Mouse (Mus musculus) heart, embryonic 14.5 days (tissue): ENCODE results near the gene Ppp1r37. TPM values are rescaled to one million over a fixed set of nuclear protein-coding genes. Genes with fewer than 3 reads are reported as not detected.

ENCODE experiments used
- ATAC-seq: fragments of 200-750 bp; cut with Nextera tagmentation; 2 replicates; pipeline ENCODE4 v1.8.0; 2017; ENCODE audit warnings: low read depth, moderate TSS enrichment; ENCODE audit not compliant: insufficient number of reproducible peaks, insufficient read depth, low FRiP score
- H3K27ac ChIP-seq, 2 experiments: fragments of 200-500 bp in 1 of 2; fragments of 300-500 bp in 1 of 2; sonication (generic) in 1 of 2; replicated peaks in 1 of 2; 2 replicates each; pipeline ENCODE4 v1.5.1; 2012 to 2014; ENCODE audit warnings: low read depth in 2 of 2, low read length in 2 of 2, control low read depth in 1 of 2, mild to moderate bottlenecking in 1 of 2, mixed read lengths in 1 of 2; ENCODE audit not compliant: control insufficient read depth in 1 of 2, insufficient read depth in 1 of 2
- H3K27me3 ChIP-seq: fragments of 300-500 bp; sonication (generic); 2 replicates; pipeline ENCODE4 v1.6.1; 2014; ENCODE audit warnings: mild to moderate bottlenecking, low read length, control low read depth; ENCODE audit not compliant: control insufficient read depth, insufficient read depth
- H3K36me3 ChIP-seq: fragments of 300-500 bp; sonication (generic); 2 replicates; pipeline ENCODE4 v1.6.1; 2014; ENCODE audit warnings: mild to moderate bottlenecking, control low read depth, low read length, mixed read lengths; ENCODE audit not compliant: control insufficient read depth, insufficient read depth
- H3K4me1 ChIP-seq, 2 experiments: fragments of 200-500 bp in 1 of 2; fragments of 300-500 bp in 1 of 2; sonication (generic) in 1 of 2; 2 replicates each; pipeline ENCODE4 v1.6.1; 2012 to 2014; ENCODE audit warnings: low read length in 2 of 2, control low read depth in 1 of 2, mixed read lengths in 1 of 2; ENCODE audit not compliant: control insufficient read depth in 2 of 2, insufficient read depth in 2 of 2
- H3K4me2 ChIP-seq: fragments of 300-500 bp; sonication (generic); 2 replicates; pipeline ENCODE4 v1.6.1; 2014; ENCODE audit warnings: mild to moderate bottlenecking, low read length
- H3K4me3 ChIP-seq, 2 experiments: fragments of 200-500 bp in 1 of 2; fragments of 300-500 bp in 1 of 2; sonication (generic) in 1 of 2; 2 replicates each; pipeline ENCODE4 v1.5.1; 2012 to 2014; ENCODE audit warnings: low read length in 2 of 2, mild to moderate bottlenecking in 2 of 2, control low read depth in 1 of 2, low read depth in 1 of 2, moderate library complexity in 1 of 2; ENCODE audit not compliant: control insufficient read depth in 1 of 2, insufficient read depth in 1 of 2
- H3K9ac ChIP-seq: fragments of 300-500 bp; sonication (generic); 2 replicates; pipeline ENCODE4 v1.6.1; 2014; ENCODE audit warnings: mild to moderate bottlenecking, low read length
- H3K9me3 ChIP-seq: fragments of 300-500 bp; sonication (generic); 2 replicates; pipeline ENCODE4 v1.6.1; 2016; ENCODE audit warnings: low read length, control low read depth; ENCODE audit not compliant: control insufficient read depth
- WGBS: fragments of 180-500 bp; shearing (Covaris S2); extraction: QIAGEN DNeasy Blood & Tissue Kit; methylation state at CpG from one replicate; pipeline ENCODE4 v1.1.7; 2014; 5-methylcytosine and 5-hydroxymethylcytosine counted together
- polyA plus RNA-seq: library from polyadenylated mRNA; unstranded; fragments of >200 nt; fragmentation: Nextera tagmentation; extraction: Ambion mirVana; gene quantifications from 2 replicates; pipeline ENCODE4 v1.2.1, GENCODE M21; 2014

The Ppp1r37 gene
- polyA plus RNA-seq, 1 experiment from 2014 or later = 5.3 TPM

DNA sequence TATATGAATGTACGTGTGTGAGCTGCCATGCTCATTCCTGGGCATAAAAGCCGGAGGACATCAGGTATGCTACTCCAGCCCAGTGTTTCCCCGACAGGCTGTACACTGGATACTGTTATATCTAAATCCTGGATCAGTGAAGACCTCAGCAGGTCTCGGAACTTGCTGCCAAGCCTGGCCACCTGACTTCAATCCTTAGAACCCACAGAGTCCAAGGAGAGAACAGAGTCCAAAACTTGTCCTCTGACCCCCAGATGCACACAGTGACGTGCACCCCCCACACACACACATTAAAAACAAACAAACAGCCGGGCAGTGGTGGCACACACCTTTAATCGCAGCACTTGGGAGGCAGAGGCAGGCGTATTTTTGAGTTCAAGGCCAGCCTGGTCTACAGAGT is 4.5 kb upstream of the Ppp1r37 start:
- no peak overlapping the region for H3K27ac ChIP-seq
- H3K36me3 ChIP-seq = peaks cover 52% of the 10 kb centered on the region
- 90% methylated on average over 8 of the region's 8 CpGs for WGBS
- H3K4me2 ChIP-seq = no peak overlapping the region
- no peak for ATAC-seq
- no peaks in the 10 kb centered on the region for H3K27me3 ChIP-seq
- no peaks in the 10 kb centered on the region for H3K9me3 ChIP-seq
- H3K9ac ChIP-seq = no peak overlapping the region
- H3K4me3 ChIP-seq = no peak overlapping the region
- H3K4me1 ChIP-seq = peaks cover 2 to 20% of the 10 kb centered on the region in 2 experiments; a peak in 3 of 4 replicates

DNA sequence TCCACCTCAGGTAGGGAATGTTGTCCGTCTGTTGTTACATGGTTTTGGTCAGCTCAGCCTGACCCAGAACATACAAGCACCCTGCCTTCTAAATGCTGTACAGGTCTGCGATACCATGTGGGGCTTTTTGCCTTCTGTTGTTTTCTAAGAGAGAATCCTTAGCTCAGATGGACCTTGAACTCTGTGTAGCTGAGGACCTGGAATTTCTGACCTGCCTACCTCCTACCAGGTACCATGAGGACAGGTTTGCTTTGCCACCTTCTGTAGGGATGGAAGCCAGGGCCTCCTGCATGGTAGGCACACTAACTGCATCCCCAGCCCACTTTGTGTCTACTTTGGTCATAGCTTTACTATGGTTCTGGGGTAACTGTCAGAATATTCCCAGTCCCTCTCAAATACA is 2.9 kb upstream of the Ppp1r37 start:
- H3K27ac ChIP-seq = no peak overlapping the region
- no peak overlapping the region for H3K4me2 ChIP-seq
- no peaks in the 10 kb centered on the region for H3K27me3 ChIP-seq
- H3K4me3 ChIP-seq = no peak overlapping the region
- no peak overlapping the region for H3K9ac ChIP-seq
- H3K36me3 ChIP-seq = peaks cover 52% of the 10 kb centered on the region
- no peaks in the 10 kb centered on the region for H3K9me3 ChIP-seq
- H3K4me1 ChIP-seq = peaks cover under 1 to 13% of the 10 kb centered on the region in 2 experiments; a peak in 3 of 4 replicates
- 94% methylated on average over 2 of the region's 2 CpGs for WGBS
- ATAC-seq = no peak

DNA sequence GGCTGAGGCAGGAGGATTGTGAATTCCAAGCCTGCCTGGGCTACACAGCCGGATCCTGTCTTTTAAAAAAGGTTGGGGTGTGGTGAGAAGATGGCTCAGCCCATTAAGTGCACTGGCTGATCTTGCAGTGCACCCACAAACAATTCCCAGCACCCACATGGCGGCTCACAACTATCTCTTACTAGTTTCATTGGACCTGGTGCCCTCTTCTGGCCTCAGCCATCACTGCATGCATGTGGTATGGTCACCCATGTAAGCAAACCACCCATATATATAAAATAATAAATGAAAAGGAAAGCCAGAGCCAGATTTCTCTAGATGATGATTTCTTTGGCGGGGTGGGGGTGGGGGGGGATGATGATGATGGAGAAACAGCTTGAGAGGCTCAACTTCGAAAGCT is 1.6 kb upstream of the Ppp1r37 start:
- 99% methylated on average over 4 of the region's 4 CpGs for WGBS
- no peak for ATAC-seq

DNA sequence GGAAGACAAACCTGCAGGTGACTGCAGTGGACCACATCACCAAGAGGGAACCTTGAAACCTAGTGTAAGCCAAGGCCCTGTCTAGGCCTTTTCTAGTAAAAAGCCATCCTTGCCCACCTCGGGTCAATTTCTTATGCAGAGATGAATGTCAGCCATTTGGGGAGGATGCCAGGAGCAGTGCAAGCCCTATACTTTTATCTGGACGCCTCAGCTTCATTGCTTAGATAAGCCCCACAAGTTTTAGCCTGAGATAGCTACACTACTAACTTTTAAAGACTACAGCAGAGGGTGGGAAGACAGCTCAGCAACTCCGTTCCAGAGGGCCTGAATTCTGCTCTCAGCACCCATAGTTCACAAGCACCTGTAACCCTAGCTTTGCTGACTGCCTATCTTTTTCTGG is 1.0 kb upstream of the Ppp1r37 start:
- ATAC-seq = no peak
- Histone ChIP-seq H3K27me3 (no peaks in the 10 kb centered on the region), H3K4me3 (no peak overlapping the region), H3K4me1 (peaks cover 12 to 32% of the 10 kb centered on the region in 2 experiments), H3K27ac (no peak overlapping the region), H3K9ac (0 out of 2 replicates have a peak overlapping the region, but pooled peaks have one; percentile 97), H3K9me3 (no peaks in the 10 kb centered on the region), H3K36me3 (peaks cover 38% of the 10 kb centered on the region), H3K4me2 (no peak overlapping the region)
- WGBS = 67% methylated on average over 3 of the region's 3 CpGs

More for the DNA sequence above, 1.6 kb upstream of the Ppp1r37 start:
- Histone ChIP-seq H3K9ac (no peak overlapping the region), H3K36me3 (peaks cover 44% of the 10 kb centered on the region), H3K4me1 (peaks cover 9 to 26% of the 10 kb centered on the region in 2 experiments), H3K27me3 (no peaks in the 10 kb centered on the region), H3K4me2 (no peak overlapping the region), H3K9me3 (no peaks in the 10 kb centered on the region), H3K27ac (no peak overlapping the region), H3K4me3 (no peak overlapping the region)

DNA sequence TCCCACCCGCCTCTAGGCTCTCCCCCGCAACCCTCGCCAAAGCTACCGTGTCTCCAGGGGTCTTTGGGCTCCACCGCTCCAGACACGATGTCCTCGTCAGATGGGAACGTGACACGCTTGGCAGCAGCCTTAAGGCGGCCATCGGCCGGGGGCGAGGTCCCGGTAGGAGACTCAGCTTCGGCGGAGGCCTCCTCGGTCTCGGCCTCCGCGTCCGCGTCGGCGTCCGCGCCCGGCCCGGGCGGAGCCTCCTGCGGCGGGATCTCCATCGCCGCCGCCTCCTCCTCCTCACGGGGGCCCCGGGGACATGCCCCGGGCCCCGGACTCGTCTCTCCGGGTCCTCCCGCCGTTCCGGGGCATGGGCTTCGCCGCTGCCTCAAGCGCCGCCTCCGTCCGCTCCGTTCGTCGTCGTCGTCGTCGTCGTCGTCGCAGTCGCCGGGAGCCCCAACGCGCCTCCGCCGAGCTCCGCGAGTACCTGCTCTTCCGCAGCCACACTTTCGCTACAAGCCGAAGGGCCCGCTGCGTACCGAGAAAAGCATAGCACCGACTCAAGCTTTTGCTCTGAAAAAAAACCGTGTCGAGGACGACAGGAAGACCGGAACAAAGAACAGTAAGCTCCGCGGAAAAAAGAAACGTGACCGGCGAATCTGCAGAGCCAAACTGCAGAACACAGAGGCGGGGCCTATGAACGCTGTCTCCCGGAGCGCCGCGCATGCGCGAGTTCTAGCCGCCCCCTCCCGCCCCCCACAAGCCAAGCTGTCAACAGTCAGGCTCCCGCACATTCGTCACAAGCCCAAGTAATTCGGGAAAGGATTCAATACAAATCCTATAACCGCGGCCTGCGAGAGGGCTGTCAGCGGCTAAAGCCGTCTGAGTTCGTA is 872 bp downstream of the Ppp1r37 start:
- H3K27me3 ChIP-seq = no peaks in the 10 kb centered on the region
- H3K27ac ChIP-seq = peak overlapping the region; percentile 87 to 88
- peaks cover 32% of the 10 kb centered on the region for H3K36me3 ChIP-seq
- H3K4me3 ChIP-seq = peak overlapping the region; percentile 75 to 98
- peaks cover 16 to 50% of the 10 kb centered on the region in 2 experiments for H3K4me1 ChIP-seq
- WGBS = under 1% methylated on average over 100 of the region's 102 CpGs
- peak overlapping the region; percentile 97 for H3K9ac ChIP-seq
- ATAC-seq = peak; percentile 83
- no peaks in the 10 kb centered on the region for H3K9me3 ChIP-seq
- H3K4me2 ChIP-seq = peak overlapping the region; percentile 95

DNA sequence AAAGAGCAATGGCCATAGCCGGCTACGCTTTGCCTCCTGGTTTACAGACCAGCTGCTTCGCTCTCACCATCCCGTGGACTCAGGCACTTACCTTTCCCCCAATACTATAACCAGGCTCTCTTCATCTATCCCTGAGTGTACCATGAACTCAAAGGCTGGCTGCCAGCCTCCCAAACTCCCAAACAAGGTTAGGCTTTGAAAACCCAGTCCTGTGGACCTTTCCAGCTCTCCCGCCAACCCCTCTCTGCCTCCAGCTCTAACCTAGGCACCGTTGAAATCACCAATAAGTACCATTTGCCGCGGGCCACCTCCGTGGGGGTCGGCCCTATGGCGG is 1.5 kb downstream of the Ppp1r37 start:
- Histone ChIP-seq H3K4me3 (peak overlapping the region; percentile 75 to 98), H3K9me3 (no peaks in the 10 kb centered on the region), H3K36me3 (peaks cover 27% of the 10 kb centered on the region), H3K27me3 (no peaks in the 10 kb centered on the region), H3K9ac (peak overlapping the region; percentile 97), H3K4me2 (peak overlapping the region; percentile 95), H3K27ac (peak overlapping the region; percentile 4 to 87; a peak in 3 of 4 replicates), H3K4me1 (peaks cover 20 to 56% of the 10 kb centered on the region in 2 experiments)
- no peak for ATAC-seq
- WGBS = 2% methylated on average over 11 of the region's 11 CpGs

DNA sequence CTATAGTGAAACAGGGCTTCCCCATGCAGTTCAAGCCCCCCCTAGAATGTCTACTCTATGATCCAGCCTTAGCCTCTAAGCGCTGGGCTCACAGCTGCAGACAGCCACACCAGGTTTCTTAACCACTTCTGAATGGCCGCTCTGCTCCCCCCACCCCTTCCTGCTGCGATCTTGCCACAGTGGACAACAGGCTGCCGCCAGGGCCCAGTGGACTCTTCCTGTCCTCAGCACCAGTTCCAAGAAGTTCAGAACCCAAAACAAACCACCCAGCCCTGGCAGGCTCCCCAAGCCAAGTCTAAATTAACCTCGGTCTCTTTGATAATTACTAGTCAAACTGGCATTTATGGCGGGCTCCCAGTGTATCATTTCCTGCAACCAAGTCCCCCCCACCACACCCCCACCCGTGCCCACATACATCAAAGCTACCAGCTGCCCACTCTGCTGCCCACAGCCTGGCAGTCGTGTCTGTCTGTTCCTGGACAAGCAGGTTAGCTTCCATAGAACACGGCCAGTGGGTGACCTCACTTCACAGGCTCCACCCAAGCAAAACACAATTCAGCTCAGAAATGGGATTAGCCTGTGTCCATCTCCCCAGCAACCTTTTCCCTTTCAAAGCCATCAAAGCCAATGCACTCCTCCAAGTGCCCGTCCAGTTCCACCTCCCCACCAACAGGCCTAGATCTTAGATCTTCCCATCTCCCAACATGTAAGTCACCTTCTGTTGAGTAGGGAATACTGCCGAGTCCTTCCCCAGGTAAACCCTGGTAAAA is 2.2 kb downstream of the Ppp1r37 start:
- WGBS = 15% methylated on average over 11 of the region's 11 CpGs
- Histone ChIP-seq H3K9me3 (no peaks in the 10 kb centered on the region), H3K4me3 (peak overlapping the region; percentile 75 to 98), H3K4me2 (peak overlapping the region; percentile 95), H3K4me1 (peaks cover 20 to 56% of the 10 kb centered on the region in 2 experiments), H3K27ac (peak overlapping the region; percentile 4 to 87; a peak in 2 of 4 replicates), H3K27me3 (no peaks in the 10 kb centered on the region), H3K36me3 (peaks cover 24% of the 10 kb centered on the region), H3K9ac (peak overlapping the region; percentile 97)
- ATAC-seq = no peak
